Mouse (Mus musculus) kidney, postnatal 0 days (tissue): ENCODE data around the gene Prpf3. TPM values are rescaled to one million over a fixed set of nuclear protein-coding genes. Genes with fewer than 3 reads are reported as not detected.
"Not testable (repeated sequence)": the region's sequence is repeated elsewhere in the genome, so short reads cannot be mapped to it uniquely, and the experiment has no call there.

Experiments
- ATAC-seq: fragments of 200-750 bp; cut with Nextera tagmentation; replicated peaks from 2 replicates; pipeline ENCODE4 v1.8.0; 2017; ENCODE audit warnings: low read depth, moderate number of reproducible peaks, moderate TSS enrichment, moderate library complexity; ENCODE audit not compliant: low FRiP score
- DNase-seq: peaks from one replicate; pipeline ENCODE4 v3.0.0-alpha.2; 2016; ENCODE audit warnings: low spot score
- H3K27ac ChIP-seq: fragments of 300-500 bp; sonication (generic); 2 replicates; pipeline ENCODE4 v1.5.1; 2014; ENCODE audit warnings: mild to moderate bottlenecking
- H3K27me3 ChIP-seq: fragments of 300-500 bp; sonication (generic); 2 replicates; pipeline ENCODE4 v1.6.1; 2014; ENCODE audit warnings: low read length, mixed read lengths; ENCODE audit not compliant: insufficient read depth
- H3K36me3 ChIP-seq: fragments of 300-500 bp; sonication (generic); 2 replicates; pipeline ENCODE4 v1.6.1; 2014; ENCODE audit warnings: low read length, mixed read lengths; ENCODE audit not compliant: insufficient read depth
- H3K4me1 ChIP-seq: fragments of 300-500 bp; sonication (generic); replicated peaks from 2 replicates; pipeline ENCODE4 v1.6.1; 2014; ENCODE audit warnings: antibody characterized with exemption, low read length, mixed read lengths; ENCODE audit not compliant: insufficient read depth
- H3K4me2 ChIP-seq: fragments of 300-500 bp; sonication (generic); 2 replicates; pipeline ENCODE4 v1.6.1; 2014; ENCODE audit warnings: mild to moderate bottlenecking, low read length, moderate library complexity, mixed read lengths
- H3K4me3 ChIP-seq: fragments of 300-500 bp; sonication (generic); replicated peaks from 2 replicates; pipeline ENCODE4 v1.5.1; 2014; ENCODE audit warnings: low read depth, low read length
- H3K9ac ChIP-seq: fragments of 300-500 bp; sonication (generic); 2 replicates; pipeline ENCODE4 v1.6.1; 2014; ENCODE audit warnings: low read depth, low read length
- H3K9me3 ChIP-seq: fragments of 300-500 bp; sonication (generic); replicated peaks from 2 replicates; pipeline ENCODE4 v1.6.1; 2016; ENCODE audit warnings: low read length, inconsistent platforms, mixed read lengths
- CTCF ChIP-seq: IDR thresholded peaks from 2 replicates; pipeline ENCODE4 v1.5.1; 2016; ENCODE audit warnings: antibody characterized with exemption, low read depth, mild to moderate bottlenecking, moderate library complexity
- WGBS: fragments of 180-500 bp; shearing (Covaris S2); extraction: QIAGEN DNeasy Blood & Tissue Kit; methylation state at CpG from one replicate; pipeline ENCODE4 v1.1.7; 2014; 5-methylcytosine and 5-hydroxymethylcytosine counted together
- polyA plus RNA-seq: library from polyadenylated mRNA; unstranded; fragments of >200 nt; fragmentation: Nextera tagmentation; extraction: Ambion mirVana; gene quantifications from 2 replicates; pipeline ENCODE4 v1.2.1, GENCODE M21; 2015

Gene Prpf3
- polyA plus RNA-seq, 1 experiment from 2014 or later = 31.2 TPM

DNA sequence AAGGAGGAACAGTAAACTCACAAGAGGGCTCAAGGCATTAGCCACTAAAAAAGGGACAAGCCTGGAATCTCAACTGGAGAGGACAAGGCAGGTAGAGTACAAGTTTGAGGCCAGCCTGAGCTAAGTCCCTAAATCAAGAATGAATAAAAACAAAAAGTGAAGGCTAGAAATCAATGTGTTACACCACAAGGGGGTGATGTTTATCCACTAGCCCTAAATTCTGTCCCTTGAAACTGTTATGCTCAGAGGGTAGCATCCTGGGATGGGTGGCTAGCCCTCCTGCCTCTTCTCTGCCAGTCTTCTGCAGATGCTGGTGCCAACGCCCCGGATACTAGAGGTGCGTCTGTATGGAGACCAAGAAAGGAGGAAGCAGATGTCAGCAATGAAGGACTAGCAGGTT is 4.6 kb upstream of the Prpf3 start:
- ATAC-seq = no peak
- H3K36me3 ChIP-seq = 0 out of 2 replicates have a peak, but pooled peaks cover under 1% of the 10 kb centered on the region
- H3K9ac ChIP-seq = no peak overlapping the region
- H3K4me2 ChIP-seq = no peak overlapping the region
- TF ChIP-seq CTCF = peak; percentile 54
- WGBS = 81% methylated on average over 3 of the region's 3 CpGs
- H3K9me3 ChIP-seq = no peaks in the 10 kb centered on the region
- H3K27ac ChIP-seq = no peak overlapping the region
- DNase-seq = peak; percentile 16
- no peaks in the 10 kb centered on the region for H3K4me1 ChIP-seq
- H3K4me3 ChIP-seq = no peak overlapping the region
- no peaks in the 10 kb centered on the region for H3K27me3 ChIP-seq

DNA sequence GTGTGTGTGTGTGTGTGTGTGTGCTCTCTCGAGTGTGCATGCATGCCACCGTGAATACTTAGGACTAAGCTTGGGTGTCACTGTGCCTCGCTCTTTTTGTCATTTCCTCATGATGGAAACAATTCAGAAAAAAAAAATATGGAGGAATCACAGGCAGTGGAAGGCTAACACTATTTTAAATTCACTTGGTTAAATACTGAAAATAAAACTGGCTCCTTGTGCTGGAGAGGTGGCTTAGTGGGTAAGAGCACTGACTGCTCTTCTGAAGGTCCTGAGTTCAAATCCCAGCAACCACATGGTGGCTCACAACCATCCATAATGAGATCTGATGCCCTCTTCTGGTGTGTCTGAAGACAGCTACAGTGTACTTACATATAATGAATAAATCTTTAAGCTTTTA is 2.6 kb upstream of the Prpf3 start:
- WGBS = 71% methylated on average over 3 of the region's 3 CpGs

DNA sequence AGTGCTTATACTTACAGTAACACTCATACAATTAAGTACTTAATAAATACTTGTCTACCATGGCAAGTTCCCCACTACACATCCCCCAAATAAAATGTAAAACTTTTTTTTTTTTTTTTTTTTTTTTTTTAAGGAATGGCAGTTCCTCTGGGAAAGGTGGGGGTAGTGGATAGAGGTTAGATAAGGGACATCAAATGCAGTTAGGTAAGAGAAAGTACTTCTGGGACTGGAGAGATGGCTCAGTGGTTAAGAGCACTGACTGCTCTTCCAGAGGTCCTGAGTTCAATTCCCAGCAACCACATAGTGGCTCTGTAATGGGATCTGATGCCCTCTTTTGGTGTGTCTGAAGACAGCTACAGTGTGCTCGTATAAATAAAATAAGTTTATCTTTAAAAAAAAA is 1.4 kb upstream of the Prpf3 start:
- H3K9ac ChIP-seq, H3K4me2 ChIP-seq, H3K9me3 ChIP-seq, H3K4me1 ChIP-seq, H3K27me3 ChIP-seq, ATAC-seq, DNase-seq, H3K4me3 ChIP-seq, H3K27ac ChIP-seq: not testable (repeated sequence)
- H3K36me3 ChIP-seq = peaks cover 12% of the 10 kb centered on the region
- WGBS = 82% methylated on average over 1 of the region's 1 CpGs

More for the DNA sequence above, 2.6 kb upstream of the Prpf3 start:
- H3K36me3 ChIP-seq, H3K9me3 ChIP-seq, H3K4me1 ChIP-seq, ATAC-seq, H3K9ac ChIP-seq, H3K4me2 ChIP-seq, H3K4me3 ChIP-seq, H3K27ac ChIP-seq, DNase-seq, H3K27me3 ChIP-seq: not testable (repeated sequence)

DNA sequence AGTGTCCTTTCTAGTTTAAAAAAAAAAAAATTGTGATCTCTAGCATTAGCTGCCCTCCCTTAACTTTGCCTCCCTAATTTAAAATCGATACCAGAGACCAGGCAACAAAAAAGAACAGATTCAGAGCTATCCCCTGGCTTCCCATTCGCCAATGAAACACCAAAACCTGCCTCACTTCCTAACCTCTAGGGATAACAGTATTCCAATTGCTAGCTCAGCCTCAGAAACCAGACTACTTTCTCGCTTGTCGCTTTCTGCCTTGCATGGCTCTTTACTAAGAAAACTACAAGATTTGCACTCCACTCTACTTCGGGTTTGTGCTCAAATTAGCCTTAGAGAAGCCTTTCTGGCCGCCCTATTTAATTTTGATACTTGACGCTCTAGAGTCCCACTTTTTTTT is 430 bp upstream of the Prpf3 start:
- H3K27me3 ChIP-seq = no peaks in the 10 kb centered on the region
- H3K4me3 ChIP-seq = peak overlapping the region; percentile 91
- H3K4me2 ChIP-seq = peak overlapping the region; percentile 87
- TF ChIP-seq CTCF = no peak
- DNase-seq (peak; percentile 49), ATAC-seq (no peak)
- no peaks in the 10 kb centered on the region for H3K9me3 ChIP-seq
- H3K36me3 ChIP-seq = peaks cover 20% of the 10 kb centered on the region
- H3K27ac ChIP-seq = peak overlapping the region; percentile 57
- 23% methylated on average over 7 of the region's 7 CpGs for WGBS
- H3K9ac ChIP-seq = peak overlapping the region; percentile 92
- H3K4me1 ChIP-seq = 0 out of 2 replicates have a peak, but pooled peaks cover 3% of the 10 kb centered on the region

DNA sequence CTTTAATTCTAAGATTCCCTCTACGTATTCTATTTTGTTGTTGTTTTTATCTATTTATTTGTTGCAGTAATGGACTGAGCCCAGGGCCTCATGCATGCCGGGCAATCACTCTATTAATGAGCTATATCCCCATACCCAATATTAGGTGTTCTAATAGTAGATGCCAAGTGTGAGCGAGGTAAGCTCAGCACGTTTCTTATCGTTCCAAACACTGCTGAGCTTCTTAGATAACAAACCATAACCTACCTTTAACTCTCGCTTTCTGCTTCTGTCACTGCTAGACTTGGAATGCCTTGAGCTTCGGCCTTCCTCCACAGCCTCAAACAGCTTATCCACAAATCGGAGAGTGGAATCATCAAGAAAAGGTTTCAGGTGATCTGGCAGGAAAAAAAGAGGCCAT is 4.4 kb downstream of the Prpf3 start:
- Histone ChIP-seq H3K4me3 (no peak overlapping the region), H3K27me3 (no peaks in the 10 kb centered on the region), H3K9ac (no peak overlapping the region), H3K36me3 (peaks cover 62% of the 10 kb centered on the region), H3K4me2 (no peak overlapping the region), H3K9me3 (no peaks in the 10 kb centered on the region), H3K4me1 (0 out of 2 replicates have a peak, but pooled peaks cover 3% of the 10 kb centered on the region), H3K27ac (no peak overlapping the region)
- no peak for ATAC-seq
- TF ChIP-seq CTCF = no peak
- WGBS = 97% methylated on average over 8 of the region's 8 CpGs
- DNase-seq = no peak

DNA sequence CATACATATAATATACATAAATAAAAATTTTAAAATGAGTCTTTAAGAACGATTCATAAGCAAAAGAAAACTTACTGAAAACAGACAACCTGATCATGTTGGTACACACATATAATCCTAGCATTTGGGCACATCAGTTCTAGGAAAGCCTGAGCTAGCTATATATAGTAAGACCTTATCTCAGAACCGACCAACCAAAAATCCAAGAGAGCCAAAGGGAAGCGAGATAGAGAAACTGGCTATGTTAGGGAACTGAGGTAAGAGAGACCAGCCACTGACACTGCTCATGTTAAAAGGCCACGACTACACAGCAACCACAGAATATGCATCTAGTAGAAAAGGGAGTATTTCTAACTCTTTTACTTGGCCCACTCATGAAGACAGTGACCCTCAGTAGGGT is 5.1 kb downstream of the Prpf3 start:
- Histone ChIP-seq H3K27ac (no peak overlapping the region), H3K27me3 (no peaks in the 10 kb centered on the region), H3K4me2 (no peak overlapping the region), H3K36me3 (peaks cover 68% of the 10 kb centered on the region), H3K4me1 (0 out of 2 replicates have a peak, but pooled peaks cover 3% of the 10 kb centered on the region), H3K9ac (no peak overlapping the region), H3K9me3 (no peaks in the 10 kb centered on the region), H3K4me3 (no peak overlapping the region)
- no peak for TF ChIP-seq CTCF
- 83% methylated on average over 4 of the region's 4 CpGs for WGBS
- DNase-seq (no peak), ATAC-seq (no peak)

DNA sequence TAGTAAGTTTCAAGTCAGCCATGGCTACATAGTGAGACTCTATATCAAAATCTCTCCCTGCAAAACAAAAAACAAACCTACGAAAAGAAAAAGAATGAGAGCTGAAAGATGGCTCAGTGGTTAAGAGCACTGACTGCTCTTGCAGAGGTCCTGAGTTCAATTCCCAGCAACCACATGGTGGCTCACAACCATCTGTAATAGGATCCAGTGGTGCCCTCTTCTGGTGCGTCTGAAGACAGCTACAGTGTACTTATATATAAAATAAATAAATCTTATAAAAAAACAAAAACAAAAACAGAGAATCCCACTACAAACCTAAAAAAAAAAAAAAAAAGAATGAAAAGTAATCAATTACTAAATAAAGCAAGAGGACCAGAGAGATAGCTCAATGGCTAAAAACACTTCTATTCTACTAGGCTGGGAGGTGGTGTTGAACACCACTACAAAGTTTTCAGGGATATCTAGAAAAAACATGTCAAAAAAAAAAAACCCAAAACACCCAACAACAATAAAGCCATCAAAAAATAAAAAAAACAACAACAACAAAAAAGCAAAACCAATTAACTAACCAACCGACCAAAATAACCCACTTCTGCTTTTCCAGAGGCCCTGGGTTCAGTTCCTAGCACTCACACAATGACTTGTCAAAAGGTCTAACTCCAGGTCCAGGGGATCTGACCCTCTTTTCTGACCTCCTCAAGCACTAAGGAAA is 13.0 kb downstream of the Prpf3 start:
- Histone ChIP-seq H3K9ac (no peak overlapping the region), H3K4me2 (no peak overlapping the region), H3K36me3 (peaks cover 63% of the 10 kb centered on the region), H3K27ac (no peak overlapping the region), H3K27me3 (no peaks in the 10 kb centered on the region), H3K4me3 (no peak overlapping the region), H3K9me3 (no peaks in the 10 kb centered on the region), H3K4me1 (no peaks in the 10 kb centered on the region)
- DNase-seq = no peak
- TF ChIP-seq CTCF = peak; percentile 32; the same call in 1 of the 2 replicates
- no peak for ATAC-seq
- 92% methylated on average over 3 of the region's 3 CpGs for WGBS
